Mouse (Mus musculus) testis, postnatal 14 days (tissue): Measurements from ENCODE around the gene Zc3h18.

Experiments used
- DNase-seq: peaks from one replicate; pipeline ENCODE4 v3.0.0; 2021; ENCODE audit warnings: low spot score

Zc3h18 gene

DNA sequence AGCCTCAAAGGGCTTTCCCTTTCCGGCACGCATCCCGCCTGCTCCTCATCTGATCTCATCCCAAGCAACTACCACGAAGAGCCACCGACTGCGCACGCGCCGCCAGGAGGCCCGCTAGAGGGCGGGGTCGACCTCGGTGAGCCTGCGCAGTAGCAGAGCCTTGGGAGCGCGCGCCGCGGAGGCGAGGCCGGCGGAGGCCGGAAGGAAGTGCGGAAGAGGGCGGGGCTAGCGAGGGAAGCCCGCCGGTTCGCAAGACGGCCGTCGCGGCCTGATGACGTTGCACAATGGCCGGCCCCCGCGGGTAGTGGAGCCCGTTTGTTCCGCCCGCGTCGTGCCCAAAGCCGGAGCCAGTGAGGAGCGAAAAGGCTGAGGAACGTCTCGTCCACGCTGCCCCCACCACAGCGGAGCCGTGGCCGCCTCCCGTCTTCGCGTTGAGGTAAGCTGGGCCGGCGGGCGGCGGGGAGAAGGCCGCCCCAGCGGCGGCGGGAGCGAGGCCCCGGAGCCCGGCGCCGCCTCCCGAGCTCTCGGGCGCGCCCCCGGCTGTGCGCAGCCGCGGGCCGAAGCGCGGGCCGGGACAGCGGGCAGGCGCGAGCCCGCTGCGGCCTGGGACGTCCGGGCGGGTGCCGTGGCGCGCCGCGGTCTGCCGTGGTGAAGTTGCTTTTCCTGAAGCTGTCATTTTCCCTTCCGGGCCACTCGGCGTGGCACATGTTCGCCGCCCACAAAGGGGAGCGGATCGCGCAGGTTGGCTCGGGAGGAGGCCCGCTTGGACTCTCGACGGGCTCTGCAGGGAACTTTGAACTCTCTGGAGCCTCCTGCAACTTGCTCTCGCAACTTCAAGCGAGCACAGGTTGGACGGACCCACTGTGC is at the start of gene Zc3h18:
Zc3h18 (plus strand) TSS at position 245 of the 867 bp plus-strand sequence.
- DNase-seq: peak; percentile 100

DNA sequence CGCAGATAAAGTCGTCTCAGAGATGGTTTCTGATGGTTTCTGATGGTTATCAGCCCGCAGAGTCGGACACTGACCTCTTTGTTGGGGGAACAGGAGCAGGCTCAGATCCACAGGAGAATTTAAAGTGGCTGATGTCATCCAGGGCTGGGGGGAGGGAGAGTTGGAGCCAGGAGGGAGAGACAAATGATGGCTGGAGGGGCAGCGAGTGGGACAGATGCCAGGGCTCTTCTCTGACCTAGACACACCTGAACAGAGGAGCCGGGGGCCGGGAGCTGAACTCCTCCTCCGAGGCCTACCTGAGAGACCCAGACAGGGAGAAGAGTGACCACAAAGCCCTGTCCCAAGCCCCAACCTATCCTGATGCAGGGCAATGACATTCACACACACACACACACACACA is 47.3 kb upstream of the Zc3h18 start:
- DNase-seq: no peak

DNA sequence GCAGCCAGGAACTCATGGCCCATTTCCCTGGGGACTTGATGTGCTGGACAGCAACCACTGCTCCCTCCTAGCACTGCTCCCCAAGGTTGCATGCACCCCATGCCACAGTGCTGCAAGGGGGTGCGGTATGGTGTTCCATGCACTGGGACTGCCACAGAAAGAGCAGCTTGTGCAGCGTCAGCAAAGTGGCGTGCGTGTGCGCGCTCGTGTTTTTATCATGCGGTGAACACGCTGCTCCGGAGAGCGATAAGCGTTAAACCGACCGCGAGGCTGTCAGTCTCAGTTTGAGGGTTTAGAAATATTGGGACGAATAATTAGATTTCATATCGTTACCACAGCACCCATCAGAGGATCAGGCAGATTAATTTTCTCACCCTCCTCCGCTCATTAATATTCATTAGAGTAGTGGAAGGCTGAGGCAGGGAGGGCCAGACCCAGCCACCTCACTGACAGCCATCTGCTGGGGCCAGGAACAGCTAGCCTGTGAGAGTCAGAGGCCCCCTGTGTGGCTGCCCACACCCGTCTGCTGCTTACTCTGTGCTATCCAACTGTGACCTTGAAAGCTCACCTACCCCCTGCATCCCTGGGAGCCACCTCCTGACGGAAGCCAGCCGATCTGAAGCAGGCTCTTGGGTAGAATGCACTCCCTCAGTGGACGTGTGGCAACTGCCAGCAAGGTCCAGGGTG is 46.7 kb upstream of the Zc3h18 start:
- DNase-seq: no peak

DNA sequence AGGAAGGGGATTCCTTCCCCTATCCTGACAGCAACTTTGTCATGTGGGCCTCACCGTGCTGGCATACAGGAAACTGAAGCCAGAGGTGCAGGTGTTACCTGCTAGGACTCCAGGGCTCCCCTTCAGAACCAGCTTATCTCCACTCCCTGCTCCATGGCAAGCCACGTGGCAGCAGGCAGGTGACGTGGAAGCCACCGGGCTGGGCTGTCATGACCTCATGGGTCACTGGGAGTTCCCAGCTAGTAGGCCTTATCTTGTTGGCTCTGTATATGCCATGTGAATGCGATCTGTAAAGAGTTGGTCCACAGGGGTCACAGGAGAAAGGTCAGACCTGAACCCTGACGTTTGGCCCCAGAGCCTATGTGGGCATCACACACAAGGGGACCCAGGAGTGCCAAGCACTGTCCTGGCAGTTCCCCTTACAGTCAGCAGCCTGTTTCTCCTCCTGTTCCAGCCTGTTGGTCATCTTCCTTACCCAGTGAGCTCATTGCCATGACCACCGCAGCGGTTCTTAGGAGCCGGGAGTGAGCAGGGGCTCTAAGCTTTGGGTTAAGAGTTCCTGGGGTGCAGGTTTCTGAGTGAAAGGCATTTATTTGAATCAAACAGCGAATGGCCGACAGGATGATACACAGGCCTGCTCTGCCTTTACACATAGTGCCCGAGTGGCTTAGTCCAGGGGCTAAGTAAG is 45.8 kb upstream of the Zc3h18 start:
- DNase-seq: no peak

DNA sequence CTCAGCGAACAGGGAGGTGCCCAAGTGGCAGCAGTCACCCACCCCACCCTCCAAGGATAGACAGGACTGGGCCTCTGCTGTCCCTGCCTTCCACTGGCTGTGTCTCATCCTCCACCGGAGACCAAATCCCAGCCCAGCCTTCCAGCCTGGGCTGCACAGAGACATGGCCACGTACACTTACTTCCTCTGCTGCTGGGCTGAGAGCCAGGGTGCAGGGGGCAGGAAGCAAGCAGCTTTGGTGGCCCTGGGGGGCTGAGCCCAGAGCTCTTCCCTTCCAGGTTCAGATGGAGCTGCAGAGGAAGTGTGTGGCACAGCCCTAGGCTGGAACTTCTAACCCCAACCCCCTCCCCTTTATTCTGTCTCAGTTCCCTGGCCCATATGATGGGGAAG is 45.3 kb upstream of the Zc3h18 start:
- no peak for DNase-seq

DNA sequence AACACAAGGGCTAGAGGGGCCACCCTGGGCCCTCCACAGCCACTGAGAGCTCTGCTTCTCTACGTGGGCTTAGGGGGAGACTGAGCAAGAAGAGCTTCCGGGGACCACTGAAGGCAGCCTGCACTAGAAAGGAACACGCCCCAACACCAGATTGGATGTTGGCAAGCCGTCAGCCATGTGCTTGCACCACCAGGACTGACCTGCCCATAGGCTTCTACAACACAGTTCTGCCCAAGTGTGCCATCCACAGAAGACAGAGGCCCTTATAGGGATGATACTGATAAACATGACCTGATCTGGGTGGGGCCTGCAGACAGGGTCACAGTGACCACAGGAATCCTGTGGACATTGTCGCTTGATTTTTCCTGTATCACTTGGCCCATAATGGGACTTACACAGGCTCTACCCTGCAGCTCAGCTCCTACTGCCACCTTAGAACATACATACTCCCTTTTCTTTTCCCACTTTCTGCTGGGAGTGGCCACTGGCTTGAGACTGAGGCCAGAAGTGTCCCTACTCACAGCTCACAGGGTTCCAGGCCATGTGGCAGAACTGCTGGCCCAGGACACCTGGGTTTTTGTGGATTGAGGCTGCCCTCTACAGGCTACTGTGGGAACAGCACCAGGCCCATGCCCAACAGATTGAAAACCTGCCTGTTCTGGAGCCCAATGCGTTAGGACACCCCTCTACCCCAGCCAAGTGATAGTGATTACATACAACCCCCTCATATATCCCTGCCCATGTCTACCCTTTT is 43.5 kb upstream of the Zc3h18 start:
- peak; percentile 61 for DNase-seq

DNA sequence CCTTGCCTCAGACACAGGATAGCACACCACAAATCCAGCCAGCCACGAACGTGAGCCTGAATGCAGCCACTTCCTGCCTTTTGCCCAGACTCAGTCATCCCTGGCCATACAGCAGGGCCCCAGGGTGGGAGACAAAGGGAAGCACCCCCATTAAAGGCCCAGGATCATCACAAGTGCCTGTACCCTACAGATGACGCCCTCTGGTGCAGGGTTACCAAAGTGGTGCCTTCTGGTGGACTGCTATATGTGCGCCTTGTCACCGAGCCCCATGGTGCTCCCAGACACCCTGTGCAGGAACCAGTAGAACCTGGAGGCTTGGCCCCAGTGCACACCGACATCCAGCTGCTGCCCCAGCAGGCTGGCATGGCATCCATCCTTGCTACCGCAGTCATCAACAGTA is 42.9 kb upstream of the Zc3h18 start:
- DNase-seq: no peak

DNA sequence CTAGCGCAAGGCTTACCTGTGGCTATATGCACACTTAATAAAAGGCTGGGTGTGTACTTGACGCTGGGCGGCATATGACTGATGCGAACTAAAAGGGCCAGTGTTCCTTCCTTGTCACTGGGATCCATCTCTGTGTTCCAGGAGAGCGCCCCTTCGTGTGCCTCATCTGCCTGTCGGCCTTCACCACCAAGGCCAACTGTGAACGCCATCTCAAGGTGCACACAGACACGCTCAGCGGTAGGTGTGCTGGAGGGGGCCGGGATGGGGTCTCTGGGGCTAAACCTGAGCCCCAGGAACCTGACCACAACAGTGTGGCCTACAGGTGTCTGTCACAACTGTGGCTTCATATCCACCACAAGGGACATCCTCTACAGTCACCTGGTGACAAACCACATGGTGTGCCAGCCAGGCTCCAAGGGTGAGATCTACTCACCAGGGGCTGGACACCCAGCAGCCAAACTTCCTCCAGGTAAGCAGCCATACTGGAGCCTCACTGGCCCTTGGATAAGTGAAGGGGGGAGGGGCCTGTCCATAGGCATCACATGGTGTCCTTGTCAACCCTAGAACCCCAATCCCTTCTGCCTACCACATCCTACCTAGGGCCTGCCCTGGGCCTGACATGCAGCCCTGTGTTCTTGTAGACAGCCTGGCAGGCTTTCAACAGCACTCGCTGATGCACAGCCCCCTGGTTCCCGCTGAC is 41.5 kb upstream of the Zc3h18 start:
- DNase-seq: no peak

DNA sequence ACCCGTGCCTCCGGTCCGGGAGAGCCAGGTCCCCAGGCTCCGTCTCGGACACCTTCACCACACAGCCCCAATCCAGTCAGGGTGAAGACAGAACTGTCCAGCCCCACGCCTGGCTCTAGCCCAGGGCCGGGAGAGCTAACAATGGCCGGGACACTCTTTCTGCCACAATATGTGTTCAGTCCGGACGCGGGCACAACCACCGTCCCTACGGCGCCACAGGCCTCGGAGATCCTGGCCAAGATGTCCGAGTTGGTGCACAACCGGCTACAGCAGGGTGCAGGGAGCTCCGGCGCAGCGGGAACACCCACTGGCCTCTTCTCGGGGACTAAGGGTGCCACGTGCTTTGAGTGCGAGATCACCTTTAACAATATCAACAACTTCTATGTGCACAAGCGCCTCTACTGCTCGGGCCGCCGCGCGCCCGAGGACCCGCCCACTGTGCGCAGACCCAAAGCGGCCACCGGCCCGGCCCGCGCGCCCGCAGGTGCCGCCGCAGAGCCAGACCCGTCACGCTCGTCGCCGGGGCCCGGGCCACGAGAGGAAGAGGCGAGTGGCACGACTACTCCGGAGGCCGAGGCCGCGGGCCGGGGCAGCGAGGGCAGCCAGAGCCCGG is 40.7 kb upstream of the Zc3h18 start:
- DNase-seq: no peak

DNA sequence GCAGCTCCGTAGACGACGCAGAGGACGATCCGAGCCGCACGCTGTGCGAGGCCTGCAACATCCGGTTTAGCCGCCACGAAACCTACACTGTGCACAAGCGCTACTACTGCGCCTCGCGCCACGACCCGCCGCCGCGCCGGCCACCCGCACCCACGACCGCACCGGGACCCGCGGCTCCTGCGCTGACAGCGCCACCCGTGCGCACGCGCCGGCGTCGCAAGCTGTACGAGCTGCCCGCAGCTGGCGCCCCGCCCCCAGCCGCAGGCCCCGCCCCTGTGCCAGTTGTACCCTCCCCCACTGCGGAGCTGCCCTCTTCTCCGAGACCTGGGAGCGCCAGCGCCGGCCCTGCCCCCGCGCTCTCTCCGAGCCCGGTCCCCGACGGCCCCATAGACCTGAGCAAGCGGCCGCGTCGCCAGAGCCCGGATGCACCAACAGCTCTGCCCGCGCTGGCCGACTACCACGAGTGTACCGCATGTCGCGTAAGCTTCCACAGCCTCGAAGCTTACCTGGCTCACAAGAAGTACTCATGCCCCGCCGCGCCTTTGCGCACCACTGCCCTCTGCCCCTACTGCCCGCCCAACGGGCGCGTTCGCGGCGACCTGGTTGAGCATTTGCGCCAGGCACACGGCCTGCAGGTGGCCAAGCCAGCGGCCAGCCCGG is 40.0 kb upstream of the Zc3h18 start:
- peak; percentile 47 for DNase-seq

DNA sequence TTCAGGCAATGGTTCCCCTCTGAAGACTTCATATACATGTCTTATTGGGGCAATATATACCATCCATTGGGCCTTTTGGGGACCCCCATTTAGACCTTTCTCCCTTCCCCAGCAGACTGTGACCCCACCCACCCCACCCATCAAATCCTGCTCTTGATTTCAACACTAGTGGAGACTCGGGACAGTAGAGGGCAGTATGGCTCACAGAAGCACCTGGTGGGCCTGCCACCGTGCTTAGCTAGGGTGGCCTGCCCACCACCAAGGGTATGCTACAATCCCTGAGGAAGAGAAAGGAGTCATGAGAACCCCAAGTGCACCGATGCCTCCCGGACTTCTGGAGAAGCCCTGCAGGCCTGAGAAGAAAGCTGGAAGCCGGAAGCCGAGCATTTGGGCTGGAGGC is 37.6 kb upstream of the Zc3h18 start:
- no peak for DNase-seq

DNA sequence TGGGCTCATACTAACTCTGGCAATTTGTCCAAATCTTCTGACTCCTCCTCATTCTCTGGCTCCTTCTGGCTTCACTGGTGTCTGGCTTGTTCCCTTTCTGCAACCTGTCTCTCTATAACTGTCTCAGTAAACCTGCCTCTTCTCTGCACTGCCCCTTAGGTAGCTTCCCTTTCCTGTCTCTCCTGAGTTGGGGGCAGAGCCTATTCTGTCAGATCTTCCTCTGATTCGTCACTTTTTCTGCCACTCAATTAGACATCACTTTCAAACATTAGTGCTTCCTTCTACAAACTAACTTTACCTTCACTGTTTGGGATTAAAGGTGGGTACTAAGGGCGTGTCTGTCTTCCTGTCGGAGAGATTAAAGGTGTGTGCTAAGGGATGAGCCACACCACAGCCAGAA is 35.6 kb upstream of the Zc3h18 start:
- no peak for DNase-seq

DNA sequence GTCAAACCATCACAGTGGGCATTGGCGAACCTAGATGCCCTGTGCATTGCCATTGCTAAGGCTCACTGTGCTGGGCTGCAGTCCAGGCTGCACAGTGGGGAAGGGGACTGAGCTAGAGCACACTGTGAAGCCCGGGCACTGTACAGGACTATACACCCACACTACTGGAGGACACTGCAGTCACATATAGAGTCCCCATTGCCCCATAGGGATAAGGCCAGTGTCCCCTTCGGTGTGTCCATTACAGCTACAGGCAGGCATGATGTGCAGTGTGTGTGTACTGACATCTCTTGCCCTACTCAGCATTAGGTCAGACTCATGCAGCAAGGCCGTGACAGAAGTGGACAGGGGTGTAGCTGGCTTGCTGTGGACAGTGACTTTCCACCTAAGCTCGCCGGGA is 34.6 kb upstream of the Zc3h18 start:
- no peak for DNase-seq

DNA sequence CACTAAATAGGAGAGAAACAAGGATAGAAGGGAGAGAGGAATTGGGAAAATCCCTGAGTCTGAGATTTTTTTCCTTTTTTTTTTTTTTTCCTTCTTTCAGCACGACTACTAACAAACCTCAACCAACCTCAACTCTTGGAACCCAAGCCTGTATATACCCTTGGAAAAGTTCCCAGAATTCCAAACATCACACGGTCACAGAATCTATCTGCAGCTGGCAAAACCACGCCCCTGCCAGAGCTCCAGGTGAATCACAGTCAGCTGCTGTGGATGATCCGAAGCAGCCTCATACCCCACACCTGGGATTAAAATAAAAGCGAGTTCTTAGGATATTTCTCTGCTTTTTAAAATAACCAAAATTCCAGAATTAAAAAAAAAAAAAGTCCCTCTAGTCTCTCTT is 34.0 kb upstream of the Zc3h18 start:
- no peak for DNase-seq

DNA sequence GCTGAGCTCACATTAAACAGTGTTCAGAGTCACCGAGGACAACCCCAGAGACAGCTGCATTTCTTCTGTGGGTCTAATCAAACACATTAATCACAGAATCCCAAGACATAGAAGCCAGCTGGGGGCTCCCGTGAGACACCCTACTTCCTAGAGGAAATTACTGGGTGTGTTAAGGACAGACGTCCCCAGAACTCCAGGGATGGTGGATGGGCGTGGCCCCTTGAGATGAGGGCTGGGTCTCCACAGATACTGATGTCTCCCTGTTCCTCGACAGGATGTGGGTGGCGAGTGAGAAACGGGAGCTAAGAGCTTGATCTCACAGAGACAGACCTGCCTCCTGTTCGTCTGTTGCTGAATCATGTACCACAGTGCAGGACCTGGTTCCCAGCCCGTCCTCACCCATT is 33.6 kb upstream of the Zc3h18 start:
- DNase-seq: no peak

DNA sequence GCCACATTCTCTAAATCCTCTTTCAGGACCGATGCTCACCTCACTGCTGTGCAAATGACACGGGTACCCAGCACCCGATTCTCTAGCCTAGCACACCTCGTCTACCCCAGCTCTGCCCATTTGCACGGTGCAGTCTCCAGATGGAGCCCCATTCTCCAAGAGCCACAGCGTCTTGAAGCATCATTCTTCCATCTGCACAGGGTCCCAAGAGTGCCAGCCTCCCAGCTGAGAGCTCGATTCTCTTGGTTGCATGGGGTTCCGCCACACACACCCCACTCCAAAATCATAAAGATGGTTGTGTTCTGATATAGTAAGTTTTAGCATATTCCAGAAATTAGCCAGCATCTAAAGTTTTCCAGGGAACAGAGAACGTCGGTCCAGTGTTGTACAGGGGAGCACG is 33.1 kb upstream of the Zc3h18 start:
- no peak for DNase-seq

DNA sequence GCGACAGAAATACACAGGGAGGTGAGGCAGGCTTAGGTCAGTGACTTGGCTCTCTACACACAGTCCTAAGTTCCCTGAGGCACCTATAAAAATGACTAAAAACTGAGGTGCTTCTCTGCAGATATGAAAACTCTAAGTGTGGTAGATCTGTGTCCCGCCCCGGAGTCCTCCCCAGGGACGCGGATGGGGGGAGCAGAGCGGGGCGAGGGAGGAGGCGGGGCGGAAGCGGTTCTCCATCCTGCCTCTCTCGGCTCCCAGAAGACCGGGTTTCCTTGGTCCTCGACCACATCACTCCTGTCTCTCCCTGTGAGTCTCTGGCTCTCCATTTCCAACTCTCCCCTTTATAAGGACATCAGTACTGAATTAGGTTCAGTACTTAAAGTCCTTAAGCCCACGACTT is 32.7 kb upstream of the Zc3h18 start:
- no peak for DNase-seq

DNA sequence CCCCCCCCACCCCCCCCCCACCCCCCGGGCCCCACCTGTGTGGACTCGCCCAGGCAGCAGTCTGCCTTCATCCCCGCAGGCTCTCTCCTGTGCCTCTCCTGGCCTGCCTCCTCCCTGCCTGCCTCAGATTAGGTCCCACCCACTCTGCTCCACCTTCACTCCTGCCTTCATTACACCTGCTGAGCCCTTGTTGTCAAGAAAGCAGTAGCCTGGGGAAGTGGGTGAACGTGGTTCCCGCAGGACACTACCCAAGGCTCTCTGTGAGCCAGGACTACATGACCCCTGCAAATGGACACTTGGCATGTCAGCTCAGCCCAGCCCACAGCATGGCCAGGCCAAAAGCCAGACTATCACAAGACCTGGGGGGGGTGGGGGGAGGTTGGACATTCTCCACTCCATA is 32.2 kb upstream of the Zc3h18 start:
- no peak for DNase-seq

DNA sequence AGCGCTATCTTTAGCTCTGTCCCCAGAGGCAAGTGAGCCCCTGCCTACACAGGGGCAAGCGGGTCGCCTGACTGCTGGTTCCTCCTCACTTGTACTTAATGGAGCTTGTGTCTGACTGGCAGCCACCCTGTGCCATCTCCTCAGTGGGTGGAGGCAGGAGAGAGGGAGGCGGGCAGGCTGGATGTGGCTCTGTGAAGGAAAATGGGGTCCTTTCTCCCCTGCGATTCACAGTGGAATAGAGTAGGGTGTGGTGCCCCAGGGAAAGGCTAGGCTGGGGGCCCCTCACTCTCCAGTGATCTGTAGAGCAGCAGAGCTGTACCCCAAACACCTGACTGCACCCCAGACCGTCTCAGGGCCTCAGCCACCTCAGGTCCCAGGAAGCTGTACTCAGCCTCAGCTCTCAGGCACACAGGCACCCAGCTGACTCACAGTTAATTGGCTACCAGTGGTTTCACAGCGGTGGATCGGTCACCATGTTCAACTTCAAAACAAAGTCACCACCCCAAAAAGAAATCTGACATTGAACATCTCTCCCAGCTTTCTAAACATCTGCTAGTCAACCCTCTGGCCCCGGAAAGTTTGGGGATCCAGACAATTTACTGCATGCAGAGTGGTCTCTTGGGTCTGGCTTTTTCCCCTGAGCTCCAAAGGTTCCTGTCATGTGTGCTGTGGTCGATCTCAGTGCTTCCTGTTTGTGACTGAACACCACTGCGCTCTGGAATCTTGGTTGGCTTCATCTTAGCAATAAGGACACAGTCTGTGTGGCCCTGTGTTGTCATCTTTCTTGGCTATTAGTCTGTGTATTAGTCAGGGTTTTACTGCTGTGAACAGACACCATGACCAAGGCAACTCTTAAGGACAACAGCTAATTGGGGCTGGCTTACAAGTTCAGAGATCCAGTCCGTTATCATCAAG is 31.0 kb upstream of the Zc3h18 start:
- DNase-seq: no peak
